ENCODE assay signal across 20 mouse cellular contexts in the genomic region with DNA sequence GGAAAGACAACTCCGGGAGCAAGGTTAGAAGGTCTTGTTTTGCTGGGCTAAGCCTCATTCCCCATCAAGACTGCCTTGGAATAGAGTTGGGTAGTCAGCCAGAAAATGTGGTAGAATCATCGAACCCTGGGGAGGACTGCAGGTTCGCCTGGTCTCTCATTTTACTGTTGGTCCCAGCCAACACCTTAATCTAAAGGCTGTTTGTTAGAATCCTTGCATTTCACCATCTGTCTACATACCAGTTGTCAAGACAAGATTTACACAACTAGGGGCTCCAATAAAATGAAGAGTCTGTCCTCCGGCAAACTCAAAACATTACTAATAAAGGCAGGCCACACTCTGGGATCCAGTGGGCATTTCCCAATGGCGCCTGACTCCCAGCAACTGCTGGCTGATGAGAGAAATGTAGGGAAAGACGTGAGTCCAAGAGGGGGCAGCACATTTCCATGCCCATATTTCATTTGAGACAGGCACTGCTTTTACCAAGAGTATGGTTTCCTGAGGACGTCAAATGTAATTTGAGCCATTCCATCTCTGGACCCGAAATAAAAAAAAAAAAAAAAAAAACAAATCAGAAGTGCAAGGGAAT. TPM values are rescaled to one million over a fixed set of nuclear protein-coding genes. Genes with fewer than 3 reads are reported as not detected.
DNase-seq lines count a peak whose midpoint lies in the region; ATAC-seq and TF ChIP-seq lines count a peak whose summit lies in the region.
"Had no signal": no experiment of that assay in that cellular context is flagged by ENCODE, and none has a peak within 500 bp of the region (broad histone marks: within the 10 kb centered on the region; RNA-seq: fewer than 3 reads in every experiment).

No protein-coding gene starts in this region.

- no peak overlapping the region for H3K9ac ChIP-seq in embryonic facial prominence, embryonic 11.5 days (replicated peaks; ENCODE audit: low read length)
- no peak overlapping the region for H3K9ac ChIP-seq in embryonic facial prominence, embryonic 14.5 days (ENCODE audit: low read depth, low read length)
- H3K9ac ChIP-seq: forebrain, postnatal 0 days; liver, embryonic 13.5 days had no signal

- intact Hi-C loops in left cerebral cortex, adult 2 months (cut with DNase I) = no loop called here
- intact Hi-C loops in left cerebral cortex, postnatal 10 days (cut with DNase I) = no loop called here

- H3K4me1 ChIP-seq in embryonic facial prominence, embryonic 11.5 days (ENCODE audit: control insufficient read depth, insufficient read depth, low read length) = 0 out of 2 replicates have a peak, but pooled peaks cover 2% of the 10 kb centered on the region
- peaks cover 45% of the 10 kb centered on the region for H3K4me1 ChIP-seq in embryonic facial prominence, embryonic 10.5 days
- H3K4me1 ChIP-seq in embryonic facial prominence, embryonic 14.5 days (ENCODE audit: control insufficient read depth, insufficient read depth, low read length) = peaks cover 26% of the 10 kb centered on the region
- H3K4me1 ChIP-seq: liver, embryonic 13.5 days had no signal

- no peak for ATAC-seq in embryonic facial prominence, embryonic 11.5 days (replicated peaks; ENCODE audit: insufficient number of reproducible peaks, low FRiP score, low TSS enrichment, low read depth)
- no peak for ATAC-seq in embryonic facial prominence, embryonic 14.5 days (ENCODE audit: low read depth)
- ATAC-seq: forebrain, postnatal 0 days had no signal

- WGBS in embryonic facial prominence, embryonic 11.5 days = 52% methylated on average over 8 of the region's 8 CpGs
- 60% methylated on average over 8 of the region's 8 CpGs for WGBS in embryonic facial prominence, embryonic 10.5 days
- WGBS in embryonic facial prominence, embryonic 14.5 days = 42% methylated on average over 8 of the region's 8 CpGs

- no peak overlapping the region for H3K27ac ChIP-seq in embryonic facial prominence, embryonic 11.5 days (replicated peaks; ENCODE audit: low read depth, low read length)
- no peak overlapping the region for H3K27ac ChIP-seq in embryonic facial prominence, embryonic 10.5 days (replicated peaks)
- no peak overlapping the region for H3K27ac ChIP-seq in left cerebral cortex, adult 2 months
- 0 out of 2 replicates have a peak overlapping the region, but pooled peaks have one; percentile 31 for H3K27ac ChIP-seq in embryonic facial prominence, embryonic 14.5 days (replicated peaks; ENCODE audit: low read depth, low read length)
- H3K27ac ChIP-seq: liver, embryonic 13.5 days; macrophage had no signal

- peak; percentile 26 for DNase-seq in embryonic facial prominence, embryonic 11.5 days (ENCODE audit: low spot score)
- DNase-seq in embryonic facial prominence, embryonic 10.5 days (ENCODE audit: low spot score) = no peak
- no peak for DNase-seq in left cerebral cortex, adult 2 months (ENCODE audit: extremely low spot score in 1 of 2, low spot score in 2 of 2)
- DNase-seq in left cerebral cortex, postnatal 10 days (ENCODE audit: extremely low spot score in 1 of 2, low spot score in 2 of 2) = no peak
- peak; percentile 85 for DNase-seq in 3T3-L1 (ENCODE audit: low read depth, low spot score)
- DNase-seq in embryonic facial prominence, embryonic 14.5 days (ENCODE audit: low spot score) = peak; percentile 62
- no peak for DNase-seq in spleen, adult 18-20 months
- no peak for DNase-seq in adrenal gland, adult 2 months
- DNase-seq: cerebellum, adult 9-11 months; forebrain, postnatal 0 days; gastrocnemius, postnatal 14 days; liver, embryonic 13.5 days; right cerebral cortex, adult 18-20 months had no signal

- H3K27me3 ChIP-seq in embryonic facial prominence, embryonic 11.5 days (ENCODE audit: control insufficient read depth, insufficient read depth, low read length) = no peaks in the 10 kb centered on the region
- H3K27me3 ChIP-seq in embryonic facial prominence, embryonic 10.5 days (replicated peaks; ENCODE audit: low read depth, poor library complexity, severe bottlenecking) = peaks cover 26% of the 10 kb centered on the region
- H3K27me3 ChIP-seq in embryonic facial prominence, embryonic 14.5 days (replicated peaks; ENCODE audit: control insufficient read depth, insufficient read depth, low read length) = 0 out of 2 replicates have a peak, but pooled peaks cover 3% of the 10 kb centered on the region

- no peaks in the 10 kb centered on the region for H3K9me3 ChIP-seq in embryonic facial prominence, embryonic 11.5 days (replicated peaks; ENCODE audit: control insufficient read depth, low read length)
- no peaks in the 10 kb centered on the region for H3K9me3 ChIP-seq in embryonic facial prominence, embryonic 10.5 days
- H3K9me3 ChIP-seq in embryonic facial prominence, embryonic 14.5 days (ENCODE audit: control insufficient read depth, low read length) = 0 out of 2 replicates have a peak, but pooled peaks cover 7% of the 10 kb centered on the region
- H3K9me3 ChIP-seq: liver, embryonic 13.5 days had no signal

- no peak overlapping the region for H3K4me2 ChIP-seq in embryonic facial prominence, embryonic 11.5 days (ENCODE audit: low read depth, low read length)
- no peak overlapping the region for H3K4me2 ChIP-seq in embryonic facial prominence, embryonic 14.5 days (ENCODE audit: low read depth, low read length)
- H3K4me2 ChIP-seq: liver, embryonic 13.5 days had no signal

- no peaks in the 10 kb centered on the region for H3K36me3 ChIP-seq in embryonic facial prominence, embryonic 11.5 days (replicated peaks; ENCODE audit: control insufficient read depth, insufficient read depth, low read depth, low read length)
- no peaks in the 10 kb centered on the region for H3K36me3 ChIP-seq in embryonic facial prominence, embryonic 10.5 days (replicated peaks)
- H3K36me3 ChIP-seq in embryonic facial prominence, embryonic 14.5 days (ENCODE audit: control insufficient read depth, insufficient read depth, low read length) = no peaks in the 10 kb centered on the region
- H3K36me3 ChIP-seq: liver, embryonic 13.5 days had no signal

- peak; percentile 2 for TF ChIP-seq CTCF in left cerebral cortex, adult 2 months (IDR thresholded peaks at IDR 0.05)

- H3K4me3 ChIP-seq in embryonic facial prominence, embryonic 11.5 days (ENCODE audit: low read depth, low read length) = no peak overlapping the region
- H3K4me3 ChIP-seq in embryonic facial prominence, embryonic 10.5 days = no peak overlapping the region
- H3K4me3 ChIP-seq in left cerebral cortex, adult 2 months = no peak overlapping the region
- no peak overlapping the region for H3K4me3 ChIP-seq in embryonic facial prominence, embryonic 14.5 days (ENCODE audit: low read depth, low read length)
- H3K4me3 ChIP-seq: liver, embryonic 13.5 days had no signal

RNA-seq across cellular contexts. Expression of a gene that starts 1.3 kb away (rescaled TPM):
- not detected in 2 replicates for polyA plus RNA-seq in embryonic facial prominence, embryonic 11.5 days (2014; fragmentation: Nextera tagmentation; extraction: Ambion mirVana)
- not detected in 2 replicates for polyA plus RNA-seq in embryonic facial prominence, embryonic 10.5 days (2016; fragmentation: Nextera tagmentation; extraction: Ambion mirVana)
- total RNA-seq in left cerebral cortex, adult 2 months (2021) = 1 to 10 TPM; 1.9 to 3.1 TPM
- under 1 TPM in 1 of 2 experiments, not detected in 1; 0.49 TPM for total RNA-seq in left cerebral cortex, postnatal 10 days (2021)
- polyA plus RNA-seq in embryonic facial prominence, embryonic 14.5 days (2014; fragmentation: Nextera tagmentation; extraction: Ambion mirVana) = 0.54 TPM in 1 of 2 replicates, not detected in the other
- total RNA-seq in adrenal gland, adult 2 months (2021) = not detected
- polyA plus RNA-seq in adrenal gland, adult 2 months (2012; rRNA removed) = not detected in 2 replicates
- total RNA-seq: hematopoietic stem cell, adult 5-6 weeks; monocyte, adult 5-6 weeks; neutrophil, adult 5-6 weeks had no signal
- polyA plus RNA-seq: C2C12; forebrain, postnatal 0 days; heart, embryonic 11.5 days; intestine, embryonic 14.5 days; liver, embryonic 13.5 days had no signal

RNA-seq across cellular contexts. Expression of a gene that starts 10.9 kb away (rescaled TPM):
- 1.7 and 2.0 TPM in 2 replicates for polyA plus RNA-seq in embryonic facial prominence, embryonic 11.5 days (2014; fragmentation: Nextera tagmentation; extraction: Ambion mirVana)
- 1.1 and 1.4 TPM in 2 replicates for polyA plus RNA-seq in embryonic facial prominence, embryonic 10.5 days (2016; fragmentation: Nextera tagmentation; extraction: Ambion mirVana)
- 1 to 10 TPM in 1 of 2 experiments, under 1 TPM in 1; 0.63 to 1.4 TPM for total RNA-seq in left cerebral cortex, adult 2 months (2021)
- total RNA-seq in left cerebral cortex, postnatal 10 days (2021) = under 1 TPM; 0.32 to 0.47 TPM
- 2.1 and 2.4 TPM in 2 replicates for polyA plus RNA-seq in embryonic facial prominence, embryonic 14.5 days (2014; fragmentation: Nextera tagmentation; extraction: Ambion mirVana)
- not detected for total RNA-seq in adrenal gland, adult 2 months (2021)
- 0.04 and 0.07 TPM in 2 replicates for polyA plus RNA-seq in adrenal gland, adult 2 months (2012; rRNA removed)

Comparison
In these comparisons a context has a peak if more than half of its experiments do, and no peak if none do; other contexts are left out.
1. DNase-seq: peak in embryonic facial prominence, embryonic 11.5 days (single experiment), 3T3-L1 (single experiment) and embryonic facial prominence, embryonic 14.5 days (single experiment); none in embryonic facial prominence, embryonic 10.5 days (single experiment), left cerebral cortex, adult 2 months (0 of 2), left cerebral cortex, postnatal 10 days (0 of 2), spleen, adult 18-20 months (0 of 2) and adrenal gland, adult 2 months (single experiment).